Mouse (Mus musculus) lung, embryonic 14.5 days (tissue): ENCODE measurements around the gene Adk. TPM values are rescaled to one million over a fixed set of nuclear protein-coding genes. Genes with fewer than 3 reads are reported as not detected.
A peak's percentile ranks its signal among the peaks of the same experiment; 100 is the strongest.

Experiments used
- ATAC-seq: fragments of 200-750 bp; cut with Nextera tagmentation; 2 replicates; pipeline ENCODE4 v1.8.0; 2017; ENCODE audit warnings: mild to moderate bottlenecking, moderate TSS enrichment, moderate library complexity; ENCODE audit not compliant: insufficient read depth
- DNase-seq: peaks from one replicate; pipeline ENCODE4 v3.0.0-alpha.2; 2015
- H3K27ac ChIP-seq: fragments of 300-500 bp; sonication (generic); 2 replicates; pipeline ENCODE4 v1.5.1; 2014; ENCODE audit warnings: low read depth, mild to moderate bottlenecking, moderate library complexity
- H3K27me3 ChIP-seq: fragments of 300-500 bp; sonication (generic); 2 replicates; pipeline ENCODE4 v1.6.1; 2014; ENCODE audit warnings: low read length, control low read depth; ENCODE audit not compliant: insufficient read depth
- H3K36me3 ChIP-seq: fragments of 300-500 bp; sonication (generic); 2 replicates; pipeline ENCODE4 v1.6.1; 2014; ENCODE audit warnings: control low read depth; ENCODE audit not compliant: insufficient read depth
- H3K4me1 ChIP-seq: fragments of 300-500 bp; sonication (generic); 2 replicates; pipeline ENCODE4 v1.6.1; 2014; ENCODE audit warnings: antibody characterized with exemption, control low read depth; ENCODE audit not compliant: insufficient read depth
- H3K4me2 ChIP-seq: fragments of 300-500 bp; sonication (generic); 2 replicates; pipeline ENCODE4 v1.6.1; 2014; ENCODE audit warnings: mild to moderate bottlenecking
- H3K4me3 ChIP-seq: fragments of 300-500 bp; sonication (generic); 2 replicates; pipeline ENCODE4 v1.5.1; 2014; ENCODE audit warnings: low read depth, low read length
- H3K9ac ChIP-seq: fragments of 300-500 bp; sonication (generic); 2 replicates; pipeline ENCODE4 v1.6.1; 2014
- H3K9me3 ChIP-seq: fragments of 300-500 bp; sonication (generic); 2 replicates; pipeline ENCODE4 v1.6.1; 2016; ENCODE audit warnings: low read depth, low read length, control low read depth
- CTCF ChIP-seq: IDR thresholded peaks from 2 replicates; pipeline ENCODE4 v1.5.1; 2016; ENCODE audit warnings: antibody characterized with exemption, low read depth
- WGBS: fragments of 180-500 bp; shearing (Covaris S2); extraction: QIAGEN DNeasy Blood & Tissue Kit; methylation state at CpG from one replicate; pipeline ENCODE4 v1.1.7; 2014; 5-methylcytosine and 5-hydroxymethylcytosine counted together
- polyA plus RNA-seq: library from polyadenylated mRNA; unstranded; fragments of >200 nt; fragmentation: Nextera tagmentation; extraction: Ambion mirVana; gene quantifications from 2 replicates; pipeline ENCODE4 v1.2.1, GENCODE M21; 2014

Adk gene
- polyA plus RNA-seq, 1 experiment from 2014 or later = 218 TPM

GRCm38 (mm10) chr14:21150301-21150700 lies 97.9 kb downstream of the Adk start:
- no peak for DNase-seq
- ATAC-seq = no peak

GRCm38 (mm10) chr14:21152055-21152454 lies 99.7 kb downstream of the Adk start:
- 74% methylated on average over 6 of the region's 6 CpGs for WGBS

More at GRCm38 (mm10) chr14:21150301-21150700, 97.9 kb downstream of the Adk start:
- Histone ChIP-seq H3K27me3 (no peaks in the 10 kb centered on the region), H3K36me3 (no peaks in the 10 kb centered on the region), H3K27ac (no peak overlapping the region), H3K4me3 (no peak overlapping the region), H3K4me1 (no peaks in the 10 kb centered on the region), H3K9me3 (no peaks in the 10 kb centered on the region), H3K9ac (no peak overlapping the region), H3K4me2 (no peak overlapping the region)
- no peak for TF ChIP-seq CTCF
- WGBS = 62% methylated on average over 4 of the region's 4 CpGs

GRCm38 (mm10) chr14:21165706-21166105 lies 113.3 kb downstream of the Adk start:
- 88% methylated on average over 10 of the region's 10 CpGs for WGBS
- no peaks in the 10 kb centered on the region for H3K27me3 ChIP-seq
- no peak overlapping the region for H3K27ac ChIP-seq
- no peak for TF ChIP-seq CTCF
- no peaks in the 10 kb centered on the region for H3K36me3 ChIP-seq
- H3K4me1 ChIP-seq = no peaks in the 10 kb centered on the region
- no peak for ATAC-seq
- no peaks in the 10 kb centered on the region for H3K9me3 ChIP-seq
- no peak overlapping the region for H3K9ac ChIP-seq
- no peak overlapping the region for H3K4me2 ChIP-seq
- no peak overlapping the region for H3K4me3 ChIP-seq
- no peak for DNase-seq

More at GRCm38 (mm10) chr14:21152055-21152454, 99.7 kb downstream of the Adk start:
- no peaks in the 10 kb centered on the region for H3K36me3 ChIP-seq
- no peak overlapping the region for H3K4me2 ChIP-seq
- no peak for TF ChIP-seq CTCF
- H3K27me3 ChIP-seq = no peaks in the 10 kb centered on the region
- ATAC-seq = no peak
- no peak overlapping the region for H3K27ac ChIP-seq
- no peaks in the 10 kb centered on the region for H3K9me3 ChIP-seq
- peak; percentile 18 for DNase-seq
- H3K4me3 ChIP-seq = no peak overlapping the region
- H3K4me1 ChIP-seq = no peaks in the 10 kb centered on the region
- H3K9ac ChIP-seq = no peak overlapping the region

- 98% methylated on average over 3 of the region's 3 CpGs for WGBS
- no peak overlapping the region for H3K4me3 ChIP-seq
- ATAC-seq (no peak), DNase-seq (no peak)
- H3K9me3 ChIP-seq = no peaks in the 10 kb centered on the region
- H3K27me3 ChIP-seq = no peaks in the 10 kb centered on the region
- no peak overlapping the region for H3K9ac ChIP-seq
- no peaks in the 10 kb centered on the region for H3K4me1 ChIP-seq
- no peak overlapping the region for H3K27ac ChIP-seq
- TF ChIP-seq CTCF = no peak
- no peak overlapping the region for H3K4me2 ChIP-seq
- H3K36me3 ChIP-seq = no peaks in the 10 kb centered on the region
These were observed 113.7 kb downstream of the Adk start for GRCm38 (mm10) chr14:21166114-21166513.

- H3K27me3 ChIP-seq = no peaks in the 10 kb centered on the region
- 86% methylated on average over 1 of the region's 1 CpGs for WGBS
- H3K27ac ChIP-seq = no peak overlapping the region
- no peak overlapping the region for H3K4me3 ChIP-seq
- H3K9ac ChIP-seq = no peak overlapping the region
- ATAC-seq = no peak
- H3K36me3 ChIP-seq = no peaks in the 10 kb centered on the region
- no peak overlapping the region for H3K4me2 ChIP-seq
- H3K4me1 ChIP-seq = no peaks in the 10 kb centered on the region
- no peak for DNase-seq
- TF ChIP-seq CTCF = no peak
- H3K9me3 ChIP-seq = no peaks in the 10 kb centered on the region
These were observed 121.8 kb downstream of the Adk start for GRCm38 (mm10) chr14:21173973-21174745.

GRCm38 (mm10) chr14:21174804-21175203 lies 122.4 kb downstream of the Adk start:
- no peaks in the 10 kb centered on the region for H3K4me1 ChIP-seq
- H3K9ac ChIP-seq = no peak overlapping the region
- no peaks in the 10 kb centered on the region for H3K36me3 ChIP-seq
- TF ChIP-seq CTCF = no peak
- H3K27me3 ChIP-seq = no peaks in the 10 kb centered on the region
- no peaks in the 10 kb centered on the region for H3K9me3 ChIP-seq
- no peak overlapping the region for H3K4me2 ChIP-seq
- no peak overlapping the region for H3K27ac ChIP-seq
- WGBS = 80% methylated on average over 2 of the region's 2 CpGs
- DNase-seq = no peak
- ATAC-seq = no peak
- H3K4me3 ChIP-seq = no peak overlapping the region

GRCm38 (mm10) chr14:21177781-21178180 lies 125.4 kb downstream of the Adk start:
- H3K27ac ChIP-seq = no peak overlapping the region
- no peak overlapping the region for H3K4me2 ChIP-seq
- no peak overlapping the region for H3K9ac ChIP-seq
- no peak overlapping the region for H3K4me3 ChIP-seq
- TF ChIP-seq CTCF = no peak
- DNase-seq (peak; percentile 14), ATAC-seq (no peak)
- H3K4me1 ChIP-seq = no peaks in the 10 kb centered on the region
- H3K27me3 ChIP-seq = no peaks in the 10 kb centered on the region
- 35% methylated on average over 2 of the region's 2 CpGs for WGBS
- H3K9me3 ChIP-seq = no peaks in the 10 kb centered on the region
- H3K36me3 ChIP-seq = no peaks in the 10 kb centered on the region
